Mouse (Mus musculus): Measurements from ENCODE around the gene Iqcf1. TPM values are rescaled to one million over a fixed set of nuclear protein-coding genes. Genes with fewer than 3 reads are reported as not detected.

Gene Iqcf1
- total RNA-seq, 2 experiments from 2014 or later = not detected

DNA sequence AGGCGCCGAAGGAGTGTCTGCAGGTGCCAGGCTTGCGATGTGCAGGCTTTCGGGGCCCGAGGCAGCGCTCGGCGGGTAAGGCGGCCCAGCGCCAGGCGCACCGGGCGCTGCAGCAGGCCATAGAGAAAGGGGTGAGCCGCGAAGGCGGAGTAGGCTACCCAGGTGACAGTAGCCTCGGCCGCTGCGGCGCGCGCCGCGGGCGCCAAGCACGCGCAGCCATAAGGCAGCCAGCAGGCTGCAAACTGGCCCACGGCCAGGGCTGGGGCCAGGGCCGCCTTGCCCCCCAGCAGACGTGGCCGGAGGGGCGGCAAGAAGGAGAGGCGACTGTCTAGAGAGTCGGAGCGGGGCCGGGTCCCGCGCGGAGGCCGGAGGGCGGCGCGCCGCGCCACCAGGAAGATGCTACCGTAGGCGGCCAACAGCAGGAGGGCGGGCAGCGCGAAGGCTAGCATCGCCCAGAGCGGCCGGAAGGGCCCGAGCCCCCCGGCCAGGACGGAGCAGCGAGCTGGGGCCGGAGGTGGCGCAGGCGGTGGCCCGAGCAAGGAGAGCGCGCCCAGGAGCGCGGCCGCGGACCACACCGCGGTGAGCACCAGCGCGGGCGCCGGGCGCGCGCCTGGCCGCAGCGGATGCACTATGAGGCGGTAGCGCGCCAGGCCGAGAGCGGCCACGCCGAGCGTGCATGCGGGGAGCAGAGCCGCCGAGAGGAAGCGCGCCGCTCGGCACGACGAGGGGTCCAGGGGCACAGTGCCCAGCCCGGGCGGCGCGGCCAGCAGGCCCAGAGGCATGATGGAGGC lies 34.8 kb upstream of the Iqcf1 start:
- DNase-seq (ENCODE audit: low spot score in 2 of 2) = peak; percentile 73 to 81

DNA sequence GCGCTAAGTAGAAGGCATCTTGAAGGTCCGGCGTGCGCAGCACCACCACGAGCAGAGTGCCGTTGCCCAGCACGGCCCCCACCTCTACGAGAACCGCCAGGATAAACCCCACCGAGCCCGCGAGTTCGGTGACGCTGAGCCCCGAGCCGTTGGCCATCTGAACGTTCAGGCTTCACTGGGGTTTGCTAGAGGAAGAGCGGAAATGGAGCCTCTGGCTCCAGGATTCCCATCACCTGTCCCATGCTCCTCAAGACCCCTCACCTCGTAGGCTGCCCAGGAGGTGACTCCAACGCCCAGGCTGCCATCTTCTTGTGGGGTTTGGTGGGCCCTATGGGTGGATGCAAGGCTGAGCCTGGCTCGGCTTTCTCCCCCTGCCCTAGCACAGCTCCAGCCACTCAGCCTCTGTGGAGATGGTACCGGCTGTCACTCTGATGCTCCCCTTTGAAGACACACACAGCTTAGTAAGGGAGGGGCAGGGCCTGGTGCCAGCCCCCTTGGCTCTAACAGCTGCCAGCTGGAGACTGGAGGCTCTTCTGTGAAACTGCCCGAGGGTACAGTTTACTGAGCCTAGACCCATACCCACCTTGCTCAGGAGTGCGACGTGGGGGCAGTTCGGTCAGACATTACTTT lies 34.1 kb upstream of the Iqcf1 start, which contains the start of gene Gpr62:
Gene Gpr62 (minus strand): TSS at position 368 of the 630 bp plus-strand sequence.
- no peak for DNase-seq (ENCODE audit: low spot score in 2 of 2)

DNA sequence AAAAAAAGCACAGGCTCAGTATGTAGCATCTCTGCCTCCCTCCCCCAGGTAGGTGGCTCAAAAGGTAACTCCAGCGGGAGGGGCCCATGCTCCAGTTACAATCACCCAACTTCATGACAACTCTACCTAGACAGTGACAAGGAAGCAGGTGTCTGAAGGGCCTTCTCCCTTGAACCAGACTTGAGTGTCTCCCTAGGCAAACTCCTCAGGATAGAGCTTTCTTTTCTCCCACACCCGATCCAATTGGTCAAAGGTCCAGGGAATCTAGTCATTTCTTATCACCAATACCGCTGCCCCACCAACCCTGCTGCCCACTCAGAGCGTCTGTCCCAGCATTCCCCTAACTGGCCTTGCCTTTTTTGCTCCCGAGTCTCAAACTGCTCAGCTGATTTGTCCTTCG lies 33.0 kb upstream of the Iqcf1 start:
- DNase-seq (ENCODE audit: low spot score in 2 of 2) = no peak

DNA sequence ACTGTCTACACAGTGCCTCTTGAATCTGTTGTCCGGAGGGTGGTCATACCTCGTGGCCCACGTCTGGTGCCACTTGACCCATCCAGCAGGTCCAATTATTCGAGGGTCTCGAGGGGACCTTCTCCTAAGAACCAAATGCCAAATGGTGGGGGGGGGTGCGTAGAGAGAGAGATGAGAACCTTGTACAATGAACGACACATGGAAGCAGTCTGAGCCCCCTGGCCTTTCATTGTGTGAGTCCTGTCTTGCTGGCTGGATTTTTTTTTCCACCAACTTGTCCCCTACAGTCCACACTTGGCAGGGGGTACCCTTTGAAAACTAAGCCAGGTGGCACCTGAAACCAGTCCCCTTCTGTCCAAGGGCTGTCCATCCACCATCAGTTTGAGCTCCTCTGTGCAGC lies 32.0 kb upstream of the Iqcf1 start:
- no peak for DNase-seq (ENCODE audit: low spot score in 2 of 2)

DNA sequence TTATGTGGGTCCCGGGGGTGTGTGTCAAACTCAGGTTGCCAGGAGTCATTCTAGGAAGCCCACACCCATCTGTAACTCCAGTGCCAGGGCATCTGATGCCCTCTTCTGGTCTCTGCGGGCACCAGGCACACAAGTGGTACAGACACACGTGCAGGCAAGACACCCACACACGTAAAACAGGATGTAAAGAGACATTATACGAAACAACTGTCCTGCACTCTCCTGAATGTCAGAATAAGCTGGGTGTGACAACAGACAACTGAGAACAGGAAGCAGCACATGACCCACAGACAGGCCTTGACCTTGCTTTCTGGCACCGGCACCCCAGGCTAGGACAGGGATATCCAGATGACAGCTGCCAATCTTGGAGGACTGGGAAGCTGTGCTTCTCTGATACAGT lies 30.4 kb upstream of the Iqcf1 start:
- DNase-seq (ENCODE audit: low spot score in 2 of 2) = no peak

DNA sequence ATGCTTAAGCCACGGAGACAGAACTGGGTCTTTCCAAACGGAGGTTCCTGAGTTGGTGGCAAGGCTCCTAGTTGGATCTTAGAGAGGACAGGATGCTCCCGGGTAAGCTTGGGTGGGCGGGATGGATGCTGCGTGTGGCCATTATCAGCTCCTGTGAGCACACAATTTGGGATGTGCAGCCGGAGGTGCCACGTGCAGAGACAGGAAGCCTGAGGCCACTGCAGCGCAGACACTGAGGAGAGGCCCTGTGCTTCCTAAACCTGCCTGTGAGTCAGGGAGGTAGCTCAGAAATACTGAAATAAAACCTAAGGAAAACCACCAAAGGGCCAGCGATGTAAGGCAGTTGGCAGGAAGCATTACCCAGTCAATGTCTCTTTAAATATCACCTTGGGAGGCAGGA lies 30.0 kb upstream of the Iqcf1 start:
- no peak for DNase-seq (ENCODE audit: low spot score in 2 of 2)

DNA sequence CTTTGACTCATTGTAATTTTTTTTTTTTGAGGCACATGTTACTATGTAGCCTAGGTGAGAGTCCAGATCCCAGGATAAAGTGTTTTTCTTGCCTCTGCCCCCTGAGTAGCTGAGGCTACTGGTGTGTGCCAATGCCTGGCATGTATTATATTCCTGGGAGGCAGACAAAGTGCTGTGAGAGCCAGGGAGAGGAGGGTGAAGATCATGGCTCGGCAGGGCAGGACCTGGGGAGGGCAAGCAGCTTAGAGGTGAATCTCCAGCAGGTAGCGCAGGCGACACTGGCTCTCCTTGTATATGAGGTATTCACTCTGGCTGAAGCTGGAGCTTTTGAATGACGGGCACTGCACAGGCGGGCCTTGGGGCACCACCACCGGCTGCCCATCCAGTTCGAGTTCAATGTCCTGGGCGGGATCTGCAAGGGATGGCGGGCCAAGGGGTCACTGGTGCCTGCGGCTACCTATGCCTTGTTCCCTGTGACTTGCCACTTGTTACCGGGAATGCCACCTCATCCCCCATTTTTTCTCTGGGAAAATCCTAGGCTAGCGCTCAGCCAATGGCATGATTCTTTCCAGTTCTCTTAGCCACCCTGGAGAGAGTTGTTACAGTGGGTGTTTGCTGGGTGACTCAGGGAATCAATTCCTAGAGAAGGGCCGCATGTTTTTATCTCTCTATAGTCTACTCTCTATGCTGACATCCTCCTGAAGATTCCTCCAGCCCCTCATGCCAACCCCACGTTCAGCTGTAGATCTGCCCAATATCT lies 28.6 kb upstream of the Iqcf1 start:
- no peak for DNase-seq (ENCODE audit: low spot score in 2 of 2)

DNA sequence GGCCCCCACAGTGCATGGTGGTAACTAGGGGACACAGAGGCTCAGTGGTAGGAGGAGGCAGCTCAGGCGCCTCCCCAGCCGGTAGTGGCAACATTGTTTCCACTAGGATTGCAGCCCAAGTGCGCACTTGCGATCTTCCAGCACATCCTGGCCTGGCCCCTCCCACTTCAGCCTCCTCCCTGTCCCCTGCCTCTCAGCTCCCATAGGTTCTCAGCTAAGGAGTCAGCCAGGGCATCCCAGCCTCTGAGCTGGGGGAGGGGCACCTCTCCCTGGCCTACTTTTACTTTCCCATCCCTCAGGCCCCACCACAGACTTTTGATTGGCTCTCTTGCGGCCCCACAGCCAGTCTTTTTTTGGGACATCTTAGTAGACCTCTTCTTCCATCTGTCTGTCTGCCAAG lies 27.9 kb upstream of the Iqcf1 start:
- DNase-seq (ENCODE audit: low spot score in 2 of 2) = no peak

DNA sequence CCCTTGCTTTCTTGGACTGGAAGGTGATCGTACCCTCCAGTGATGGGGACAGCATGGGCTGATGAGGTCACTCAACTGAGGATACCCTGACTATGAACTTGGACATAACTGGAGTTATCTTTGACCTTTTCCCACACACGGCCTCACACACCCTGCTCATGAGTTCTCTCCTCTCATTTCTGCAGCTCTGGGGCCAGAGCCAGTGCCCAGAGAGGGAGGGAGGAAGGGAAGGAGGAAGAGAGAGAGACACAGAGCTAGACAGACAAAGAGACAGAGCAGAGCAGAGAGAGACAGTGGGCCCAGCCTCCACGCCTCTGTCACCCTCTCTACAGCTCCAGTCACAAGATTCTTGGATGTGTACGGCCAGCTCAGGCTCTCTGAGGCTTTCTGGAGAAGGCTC lies 27.4 kb upstream of the Iqcf1 start:
- no peak for DNase-seq (ENCODE audit: low spot score in 2 of 2)

DNA sequence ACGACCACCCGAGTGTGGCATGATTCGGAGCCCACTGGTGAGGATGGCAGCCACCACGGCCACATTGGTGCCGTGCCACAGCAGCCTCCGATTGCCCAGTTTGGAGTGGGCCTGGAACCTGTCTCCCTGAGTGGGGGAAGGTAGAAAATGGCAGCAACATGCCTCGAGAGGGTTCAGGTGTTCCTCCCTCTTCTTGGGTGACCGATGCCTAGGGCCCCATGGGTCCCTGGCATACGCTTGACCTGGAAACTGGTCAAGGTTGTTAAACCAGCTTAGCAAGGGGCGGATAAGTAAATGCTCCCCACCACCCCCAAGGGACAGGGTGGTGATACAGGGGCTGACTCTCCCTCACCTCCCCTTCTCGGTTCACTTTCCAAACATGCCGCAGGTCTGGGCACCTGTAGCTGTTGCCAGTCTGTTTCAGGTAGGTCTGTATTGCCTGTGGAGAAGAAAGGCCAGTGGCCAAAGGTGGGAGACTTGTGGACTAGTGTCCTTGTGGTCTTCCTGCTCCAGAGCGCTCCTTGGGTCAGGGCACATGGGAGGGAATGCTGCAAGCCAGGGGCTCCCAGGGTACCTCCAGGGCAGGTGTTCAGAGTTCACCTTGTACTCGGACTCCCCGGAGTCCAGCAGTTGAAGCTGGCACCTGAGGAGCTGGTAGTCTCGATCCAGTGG lies 26.6 kb upstream of the Iqcf1 start:
- DNase-seq (ENCODE audit: low spot score in 2 of 2) = no peak

DNA sequence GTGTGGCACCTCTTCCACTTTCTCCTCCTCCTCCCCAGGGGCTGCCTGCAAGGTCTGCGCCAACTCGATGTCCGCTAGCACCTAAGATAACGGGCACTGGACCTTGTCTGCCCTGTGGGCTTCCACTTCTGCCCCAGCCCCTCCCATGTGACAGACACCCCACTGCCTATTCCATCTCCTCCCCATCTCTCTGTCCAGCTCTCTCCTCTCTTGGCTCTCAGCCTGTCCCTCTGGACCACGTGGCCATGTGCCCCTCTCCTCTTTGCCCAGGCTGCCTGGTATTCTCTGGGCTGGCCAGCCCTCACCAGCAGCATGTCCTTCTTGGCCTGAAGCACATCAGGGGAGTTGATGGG lies 26.0 kb upstream of the Iqcf1 start:
- DNase-seq (ENCODE audit: low spot score in 2 of 2) = no peak

DNA sequence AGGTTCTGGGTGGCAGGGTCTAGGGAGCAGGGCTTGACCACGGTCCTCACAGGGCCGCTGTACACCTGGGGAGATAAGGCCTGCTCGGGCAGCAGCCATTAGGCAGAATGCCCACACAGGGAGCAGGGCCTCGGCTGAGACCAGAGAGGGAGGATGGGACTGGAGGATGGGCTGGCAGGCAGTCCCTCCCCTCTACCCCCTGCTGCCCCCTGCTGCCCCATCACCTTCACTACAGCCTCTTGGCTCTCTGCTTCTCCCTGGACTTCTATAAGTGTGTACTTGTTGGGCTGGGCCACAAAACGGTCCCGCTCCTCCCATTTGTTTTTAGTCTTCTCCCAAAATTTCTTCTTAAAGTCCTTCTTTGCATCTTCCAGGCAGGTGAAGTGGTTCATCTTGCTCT lies 25.3 kb upstream of the Iqcf1 start:
- no peak for DNase-seq (ENCODE audit: low spot score in 2 of 2)

DNA sequence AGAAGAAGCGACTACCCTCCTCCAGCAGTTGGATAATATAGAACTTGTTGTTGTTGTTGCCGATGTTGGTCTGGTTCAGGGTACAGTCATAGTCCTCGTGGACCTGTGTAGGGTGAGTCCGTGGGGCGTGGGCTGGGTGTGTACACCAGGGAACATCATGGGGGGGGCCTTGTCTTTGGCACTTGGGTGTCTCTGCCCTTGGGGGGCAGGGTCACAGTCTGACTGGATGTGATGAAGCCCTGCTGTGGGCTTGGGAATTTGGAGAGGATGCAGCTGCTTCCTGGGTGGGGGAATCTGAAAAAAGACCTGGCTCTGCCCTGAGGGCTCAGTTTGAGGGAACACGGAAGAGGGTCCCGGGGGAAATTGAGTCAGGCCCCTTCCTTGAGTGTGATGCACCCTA lies 24.7 kb upstream of the Iqcf1 start:
- DNase-seq (ENCODE audit: low spot score in 2 of 2) = no peak

DNA sequence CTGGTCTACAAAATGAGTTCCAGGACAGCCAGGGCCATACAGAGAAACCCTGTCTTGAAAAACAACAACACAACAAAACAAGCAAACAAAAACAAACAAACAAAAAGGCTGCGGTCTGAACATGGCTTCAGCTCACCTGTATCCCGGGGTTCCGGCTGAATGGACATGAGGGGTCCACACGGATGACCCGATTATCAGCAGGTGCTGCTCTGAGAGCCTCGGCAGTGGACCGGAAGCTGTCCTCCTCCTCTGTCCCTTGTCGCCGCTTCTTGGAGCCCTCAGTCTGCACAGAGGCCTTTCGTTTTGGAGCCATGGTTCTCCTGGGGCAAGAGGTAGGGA lies 24.1 kb upstream of the Iqcf1 start, which contains the start of gene Rrp9:
Gene Rrp9 (plus strand): TSS at position 301 of the 339 bp plus-strand sequence.
- DNase-seq (ENCODE audit: low spot score in 2 of 2) = no peak

DNA sequence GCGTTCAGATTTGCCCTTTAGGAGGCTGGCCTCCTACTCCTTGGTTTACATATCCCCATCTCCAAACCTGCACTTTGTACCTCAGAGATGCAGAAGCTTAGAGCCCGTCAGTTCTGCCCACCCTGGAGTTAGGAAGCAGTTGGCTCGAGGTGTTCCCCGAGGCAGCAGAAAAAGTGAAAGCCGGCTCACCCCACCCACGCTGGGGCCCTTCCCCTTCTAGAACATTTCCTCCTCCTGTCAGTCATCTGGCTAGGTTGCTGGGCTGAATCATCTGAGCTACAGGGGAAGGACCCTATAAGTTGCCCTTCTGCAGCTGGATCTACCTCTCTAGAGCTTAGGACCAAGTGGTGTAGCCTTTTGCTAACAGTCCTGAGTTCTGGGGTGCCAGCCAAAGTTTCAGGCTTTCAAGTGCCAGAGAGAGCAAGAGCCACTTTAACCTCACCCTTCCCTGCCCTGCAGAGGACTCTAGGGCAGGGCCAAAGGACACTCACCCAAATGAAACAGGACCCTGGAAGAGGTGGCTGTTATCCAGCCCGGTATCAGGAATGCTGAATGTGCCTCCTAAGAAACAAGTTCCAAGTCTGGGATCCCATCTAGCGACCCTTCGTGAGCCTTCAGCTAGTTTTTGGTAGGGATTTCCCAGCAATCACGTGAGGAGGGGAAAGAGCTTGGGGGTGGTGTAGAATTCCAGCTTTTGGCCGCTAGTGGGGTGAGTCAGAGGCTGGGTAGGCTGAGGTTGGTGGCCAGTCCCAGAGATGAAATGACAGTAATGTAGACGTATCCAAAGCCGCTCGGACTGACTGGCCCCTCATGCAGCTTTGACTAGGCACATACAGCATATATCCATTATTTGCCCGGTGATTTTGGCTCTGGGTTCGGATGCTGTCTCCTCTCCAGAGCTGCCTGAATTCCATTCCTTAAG lies 23.5 kb upstream of the Iqcf1 start:
- DNase-seq (ENCODE audit: low spot score in 2 of 2) = no peak

DNA sequence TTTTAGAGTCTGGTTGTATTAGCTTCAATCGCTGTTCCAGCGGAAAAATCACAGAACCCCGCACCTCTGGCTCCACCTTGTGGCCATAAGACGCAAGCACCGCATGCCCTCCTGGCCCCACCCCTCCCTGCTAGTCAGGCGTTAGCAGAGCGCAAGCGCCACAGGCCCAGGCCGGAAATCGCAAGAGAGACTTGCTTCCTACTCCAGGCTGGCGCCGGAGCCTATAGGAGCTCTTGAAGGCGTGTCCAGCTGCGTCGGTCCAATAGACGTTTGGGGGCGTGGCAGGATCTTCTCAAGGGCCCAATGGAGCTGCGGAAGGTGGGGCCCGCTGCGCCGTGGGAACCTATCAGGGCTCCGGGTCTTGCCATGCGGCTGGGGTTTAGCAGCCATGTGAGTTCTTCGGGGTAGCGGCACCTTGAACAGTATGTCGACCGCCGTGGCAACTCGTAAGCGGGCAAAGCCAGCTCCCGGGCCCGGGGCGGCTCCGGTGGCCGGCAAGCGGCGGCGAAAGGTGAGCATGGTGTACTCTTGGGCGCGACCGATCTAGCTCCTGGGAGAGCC lies 22.8 kb upstream of the Iqcf1 start, which contains the start of gene Parp3:
Gene Parp3 (minus strand): TSS at position 26 of the 561 bp plus-strand sequence.
- DNase-seq (ENCODE audit: low spot score in 2 of 2) = peak; percentile 99 to 100

DNA sequence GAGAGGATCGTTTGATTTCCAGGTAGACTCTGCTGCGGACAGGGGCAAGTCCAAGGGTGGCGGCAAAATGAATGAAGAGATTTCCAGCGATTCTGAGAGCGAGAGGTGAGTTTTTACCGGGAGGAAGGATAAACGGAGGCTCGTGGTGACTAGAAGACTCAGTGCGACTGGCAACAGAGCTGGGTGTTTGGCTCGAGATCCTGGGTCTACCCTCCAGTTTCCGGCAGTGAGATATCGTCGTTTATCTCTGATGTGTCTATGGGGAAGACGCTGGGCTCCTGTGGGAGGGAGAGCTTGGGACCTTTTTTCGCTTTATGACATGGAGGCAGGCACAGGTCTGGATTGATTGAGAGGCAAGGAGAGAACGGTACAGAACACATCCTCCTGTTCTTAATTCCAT lies 22.1 kb upstream of the Iqcf1 start:
- no peak for DNase-seq (ENCODE audit: low spot score in 2 of 2)

DNA sequence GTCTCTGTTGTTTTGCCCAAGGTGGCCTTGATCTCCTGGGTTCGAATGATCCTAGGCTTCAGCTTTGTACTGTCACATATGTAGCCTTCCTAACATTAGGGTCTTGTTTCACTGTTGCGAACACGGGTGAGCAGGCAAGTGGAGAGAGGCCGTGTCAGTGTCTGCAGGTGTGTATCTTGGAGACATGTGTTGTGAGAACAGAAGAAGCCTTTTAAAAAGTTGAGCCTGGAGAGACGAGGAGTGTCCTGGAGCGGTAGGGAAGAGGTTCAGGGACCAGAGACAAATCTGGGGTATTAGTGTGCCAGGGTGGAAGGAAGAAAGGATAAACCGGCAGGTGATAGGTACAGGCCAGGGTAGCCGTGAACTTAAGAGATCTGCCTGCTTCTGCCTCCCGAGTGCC lies 21.7 kb upstream of the Iqcf1 start:
- no peak for DNase-seq (ENCODE audit: low spot score in 2 of 2)

DNA sequence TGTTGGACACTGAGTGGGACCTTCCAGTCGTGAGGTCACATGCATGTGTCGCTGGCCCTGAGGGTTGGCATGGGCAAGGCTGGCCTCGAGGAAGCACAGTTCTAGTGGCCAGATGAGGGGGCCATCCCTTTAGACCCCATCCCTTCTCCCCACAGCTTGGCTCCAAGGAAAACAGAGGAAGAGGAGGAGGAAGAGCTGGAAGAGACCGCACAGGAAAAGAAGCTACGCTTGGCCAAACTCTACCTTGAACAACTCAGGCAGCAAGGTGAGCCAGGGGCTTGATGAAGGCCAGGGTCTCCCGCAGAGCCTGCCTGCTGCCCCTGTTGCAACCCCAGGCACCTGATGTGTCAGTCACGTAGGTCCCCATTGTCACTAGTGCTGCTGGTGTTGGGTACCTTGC lies 19.2 kb upstream of the Iqcf1 start:
- no peak for DNase-seq (ENCODE audit: low spot score in 2 of 2)

DNA sequence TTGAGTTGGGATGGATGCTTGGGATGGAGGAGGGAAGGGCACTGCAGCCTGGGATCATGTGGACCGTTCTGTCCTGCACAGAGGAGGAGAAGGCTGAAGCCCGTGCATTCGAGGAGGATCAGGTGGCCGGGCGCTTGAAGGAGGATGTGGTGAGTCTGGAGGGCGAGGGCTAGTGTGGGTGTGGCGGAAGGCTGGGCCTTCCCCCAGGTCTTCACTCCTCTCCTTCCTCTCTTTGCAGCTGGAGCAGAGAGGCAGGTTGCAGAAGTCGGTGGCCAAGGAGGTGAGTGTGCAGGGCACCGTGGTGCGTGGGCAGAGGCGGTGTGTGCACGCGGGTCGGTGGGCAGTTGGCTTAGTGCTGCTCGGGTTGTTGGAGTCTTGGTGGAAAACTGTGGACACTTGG lies 18.7 kb upstream of the Iqcf1 start:
- no peak for DNase-seq (ENCODE audit: low spot score in 2 of 2)
